Mouse (Mus musculus) hindbrain, embryonic 12.5 days (tissue): ENCODE results near the gene Krt13. TPM values are rescaled to one million over a fixed set of nuclear protein-coding genes. Genes with fewer than 3 reads are reported as not detected.

Experiments
- ATAC-seq: fragments of 200-750 bp; cut with Nextera tagmentation; 2 replicates; pipeline ENCODE4 v1.8.0; 2017; ENCODE audit warnings: moderate TSS enrichment; ENCODE audit not compliant: low FRiP score
- H3K27ac ChIP-seq: fragments of 300-500 bp; sonication (generic); 2 replicates; pipeline ENCODE4 v1.5.1; 2016; ENCODE audit warnings: mild to moderate bottlenecking
- H3K27me3 ChIP-seq: fragments of 300-500 bp; sonication (generic); 2 replicates; pipeline ENCODE4 v1.6.1; 2016; ENCODE audit warnings: mild to moderate bottlenecking
- H3K36me3 ChIP-seq: fragments of 300-500 bp; sonication (generic); 2 replicates; pipeline ENCODE4 v1.6.1; 2016; ENCODE audit warnings: mild to moderate bottlenecking
- H3K4me1 ChIP-seq: fragments of 300-500 bp; sonication (generic); 2 replicates; pipeline ENCODE4 v1.6.1; 2016
- H3K4me2 ChIP-seq: fragments of 300-500 bp; sonication (generic); replicated peaks from 2 replicates; pipeline ENCODE4 v1.6.1; 2016; ENCODE audit warnings: mild to moderate bottlenecking
- H3K4me3 ChIP-seq: fragments of 300-500 bp; sonication (generic); 2 replicates; pipeline ENCODE4 v1.5.1; 2016; ENCODE audit warnings: mild to moderate bottlenecking
- H3K9ac ChIP-seq: fragments of 300-500 bp; sonication (generic); 2 replicates; pipeline ENCODE4 v1.6.1; 2016; ENCODE audit warnings: mild to moderate bottlenecking, moderate library complexity
- H3K9me3 ChIP-seq: fragments of 300-500 bp; sonication (generic); replicated peaks from 2 replicates; pipeline ENCODE4 v1.6.1; 2016; ENCODE audit warnings: mild to moderate bottlenecking
- WGBS: fragments of 180-500 bp; shearing (Covaris S2); methylation state at CpG from one replicate; pipeline ENCODE4 v1.1.7; 2016; 5-methylcytosine and 5-hydroxymethylcytosine counted together
- polyA plus RNA-seq: library from polyadenylated mRNA; unstranded; fragments of >200 nt; fragmentation: Nextera tagmentation; extraction: Ambion mirVana; gene quantifications from 2 replicates; pipeline ENCODE4 v1.2.1, GENCODE M21; 2016

The Krt13 gene
- polyA plus RNA-seq, 1 experiment from 2014 or later: not detected

DNA sequence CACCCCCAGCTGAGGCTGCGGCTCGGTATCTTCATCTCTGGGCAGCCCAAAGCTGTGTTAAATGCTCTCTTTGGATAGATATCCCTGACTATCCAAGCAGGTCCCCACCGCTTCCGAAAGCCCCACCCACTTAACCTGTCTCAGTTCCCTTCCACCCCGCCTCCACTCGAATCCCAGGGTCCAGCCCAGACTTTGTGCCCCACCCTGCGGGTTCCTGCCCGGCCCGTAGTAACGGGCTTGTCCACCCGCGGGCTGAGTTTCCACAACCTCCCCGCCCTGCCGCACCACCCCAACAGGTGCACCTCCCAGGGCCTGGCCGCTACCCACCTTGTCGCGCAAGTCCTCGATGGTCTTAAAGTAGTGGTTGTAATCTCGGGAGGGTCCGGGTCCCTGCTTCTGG lies 23.7 kb upstream of the Krt13 start:
- under 1% methylated on average over 20 of the region's 20 CpGs for WGBS
- H3K27me3 ChIP-seq: peaks cover 42% of the 10 kb centered on the region
- no peak overlapping the region for H3K9ac ChIP-seq
- ATAC-seq: no peak
- no peaks in the 10 kb centered on the region for H3K36me3 ChIP-seq
- H3K4me1 ChIP-seq: peaks cover 14% of the 10 kb centered on the region
- peak overlapping the region; percentile 22 for H3K4me3 ChIP-seq
- H3K9me3 ChIP-seq: no peaks in the 10 kb centered on the region
- H3K27ac ChIP-seq: no peak overlapping the region
- peak overlapping the region; percentile 50 for H3K4me2 ChIP-seq

DNA sequence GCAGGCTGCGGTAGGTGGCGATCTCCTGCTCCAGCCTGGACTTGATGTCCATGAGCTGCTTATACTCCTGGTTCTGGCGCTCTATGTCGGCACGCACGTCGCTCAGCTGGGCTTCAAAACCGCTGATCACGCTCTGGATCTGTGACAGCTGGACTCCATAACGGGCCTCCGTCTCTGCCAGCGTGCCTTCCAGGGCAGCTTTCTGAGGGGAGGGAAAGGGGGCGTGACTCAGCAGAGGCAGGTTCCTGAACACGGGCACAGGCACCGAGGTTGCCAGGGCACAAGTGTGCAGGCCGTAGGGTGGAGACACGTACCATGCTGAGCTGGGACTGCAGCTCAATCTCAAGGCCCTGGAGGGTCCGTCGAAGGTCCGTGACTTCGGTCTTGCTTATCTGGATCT lies 19.6 kb upstream of the Krt13 start:
- no peak overlapping the region for H3K4me2 ChIP-seq
- no peaks in the 10 kb centered on the region for H3K9me3 ChIP-seq
- H3K27ac ChIP-seq: no peak overlapping the region
- peaks cover 33% of the 10 kb centered on the region for H3K27me3 ChIP-seq
- WGBS: 89% methylated on average over 21 of the region's 21 CpGs
- H3K4me1 ChIP-seq: peaks cover 34% of the 10 kb centered on the region
- H3K4me3 ChIP-seq: no peak overlapping the region
- H3K36me3 ChIP-seq: no peaks in the 10 kb centered on the region
- ATAC-seq: no peak
- no peak overlapping the region for H3K9ac ChIP-seq

DNA sequence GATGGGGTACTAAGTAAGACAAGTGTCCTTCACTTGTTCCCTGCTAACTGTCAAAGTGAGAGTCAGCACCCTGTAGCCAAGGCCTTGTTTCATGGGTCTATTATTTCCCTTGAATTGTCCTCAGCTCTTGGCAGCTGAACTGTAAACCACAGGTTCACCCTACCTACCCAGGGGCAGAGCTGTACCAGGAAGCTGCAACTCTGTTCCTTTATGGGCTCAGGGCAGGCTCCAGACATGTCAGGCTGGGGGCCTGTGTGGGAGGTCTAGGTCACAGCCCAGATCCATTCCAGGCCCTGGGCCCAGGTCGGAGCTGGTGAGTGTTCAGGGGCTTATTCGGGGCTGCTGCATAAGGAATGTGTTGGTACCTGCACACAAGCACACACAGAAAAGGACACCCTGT lies 18.0 kb upstream of the Krt13 start:
- 75% methylated on average over 2 of the region's 2 CpGs for WGBS

DNA sequence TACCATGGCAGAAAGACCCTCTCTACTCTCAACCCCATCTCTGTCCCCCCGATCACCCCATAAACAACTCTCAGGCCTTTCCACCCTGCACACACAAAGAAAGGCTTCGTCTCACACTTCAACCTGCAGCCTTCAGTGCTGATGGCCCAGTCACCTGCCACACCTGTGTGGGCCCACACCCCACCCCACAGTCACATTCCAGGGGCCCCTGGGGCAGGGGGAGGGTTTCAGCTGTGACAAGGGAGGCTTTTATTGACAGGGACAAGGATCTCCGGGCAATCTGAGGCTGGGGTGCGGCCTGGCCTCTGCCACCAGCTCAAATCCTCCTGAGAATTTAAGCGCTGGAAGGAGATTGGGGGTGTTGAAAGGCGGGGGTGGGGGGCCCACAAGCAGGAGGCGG lies 17.4 kb upstream of the Krt13 start:
- H3K27ac ChIP-seq: no peak overlapping the region
- H3K27me3 ChIP-seq: peaks cover 11% of the 10 kb centered on the region
- H3K36me3 ChIP-seq: no peaks in the 10 kb centered on the region
- H3K4me3 ChIP-seq: no peak overlapping the region
- H3K4me1 ChIP-seq: peaks cover 23% of the 10 kb centered on the region
- H3K4me2 ChIP-seq: no peak overlapping the region
- ATAC-seq: no peak
- no peak overlapping the region for H3K9ac ChIP-seq
- WGBS: 46% methylated on average over 7 of the region's 7 CpGs
- H3K9me3 ChIP-seq: no peaks in the 10 kb centered on the region

More for the DNA sequence above, 18.0 kb upstream of the Krt13 start:
- H3K9me3 ChIP-seq: no peaks in the 10 kb centered on the region
- ATAC-seq: no peak
- no peak overlapping the region for H3K4me2 ChIP-seq
- peaks cover 23% of the 10 kb centered on the region for H3K4me1 ChIP-seq
- H3K4me3 ChIP-seq: no peak overlapping the region
- H3K27ac ChIP-seq: no peak overlapping the region
- H3K36me3 ChIP-seq: no peaks in the 10 kb centered on the region
- no peak overlapping the region for H3K9ac ChIP-seq
- peaks cover 17% of the 10 kb centered on the region for H3K27me3 ChIP-seq

DNA sequence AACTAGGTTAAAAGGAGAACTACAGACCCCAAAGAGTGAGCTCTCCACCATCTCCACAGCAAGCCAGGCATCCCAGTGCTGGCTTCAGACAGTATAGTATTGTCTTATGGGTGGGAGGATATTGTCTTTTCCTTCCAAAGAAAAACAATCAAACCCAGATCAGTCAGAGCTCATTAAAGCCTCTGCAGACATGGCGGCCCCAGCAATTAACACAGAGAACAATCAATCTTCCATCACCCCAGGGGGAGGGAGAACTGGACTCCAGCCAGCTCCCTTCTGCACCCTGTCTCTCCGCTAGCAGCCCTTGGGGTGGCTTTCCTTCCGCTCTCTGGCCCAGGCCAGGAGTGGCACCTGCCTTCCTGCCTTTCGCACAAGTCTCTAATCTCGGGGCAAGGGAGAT lies 16.3 kb upstream of the Krt13 start:
- Histone ChIP-seq H3K4me3 (no peak overlapping the region), H3K9me3 (no peaks in the 10 kb centered on the region), H3K4me1 (peaks cover 23% of the 10 kb centered on the region), H3K36me3 (no peaks in the 10 kb centered on the region), H3K4me2 (no peak overlapping the region), H3K27me3 (peaks cover 10% of the 10 kb centered on the region), H3K9ac (no peak overlapping the region), H3K27ac (no peak overlapping the region)
- peak; percentile 58; the same call in 1 of the 2 replicates for ATAC-seq
- 35% methylated on average over 5 of the region's 5 CpGs for WGBS

DNA sequence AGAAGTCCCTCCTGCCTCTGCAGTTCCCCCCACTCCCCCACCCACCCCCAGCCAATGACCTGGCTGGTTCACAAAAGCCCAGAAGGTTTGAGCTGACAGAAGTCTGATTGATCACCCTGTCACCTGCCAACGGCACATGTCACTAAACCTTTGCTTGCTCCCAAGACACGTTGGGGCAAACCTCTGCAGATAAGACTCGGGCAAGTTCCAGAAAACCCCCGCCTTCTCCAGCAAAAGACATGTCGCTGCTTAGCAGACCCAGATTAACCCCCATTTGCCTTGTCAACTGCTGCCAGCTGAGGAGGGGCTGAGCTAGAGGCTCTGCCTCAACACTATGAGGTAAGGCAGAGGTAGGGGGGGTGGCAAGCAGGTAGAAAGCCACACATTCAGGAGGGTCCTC lies 15.2 kb upstream of the Krt13 start:
- H3K27me3 ChIP-seq: peaks cover 6% of the 10 kb centered on the region
- no peak overlapping the region for H3K9ac ChIP-seq
- ATAC-seq: no peak
- H3K4me1 ChIP-seq: peaks cover 23% of the 10 kb centered on the region
- no peak overlapping the region for H3K4me3 ChIP-seq
- H3K27ac ChIP-seq: no peak overlapping the region
- no peaks in the 10 kb centered on the region for H3K36me3 ChIP-seq
- no peaks in the 10 kb centered on the region for H3K9me3 ChIP-seq
- H3K4me2 ChIP-seq: no peak overlapping the region
- 46% methylated on average over 5 of the region's 5 CpGs for WGBS

DNA sequence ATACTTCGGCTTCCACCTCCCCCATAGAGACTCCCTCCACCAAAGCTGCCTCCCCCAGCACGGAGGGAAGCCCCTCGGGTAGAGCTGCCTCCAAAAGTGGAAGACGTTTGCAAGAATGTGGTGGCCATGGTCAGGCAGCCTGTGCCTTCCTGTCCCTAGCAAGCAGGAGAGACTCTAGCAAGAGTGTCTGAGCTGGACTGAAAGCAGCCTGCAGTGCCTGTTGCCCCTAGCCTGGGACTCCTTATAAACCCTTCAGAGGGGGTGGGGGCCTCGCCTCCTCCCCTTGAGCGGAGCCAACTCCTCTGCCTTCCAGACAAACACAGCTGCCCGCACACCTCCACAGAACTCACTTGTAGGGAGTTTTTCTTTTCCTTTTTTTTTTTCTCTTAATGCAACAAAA lies 14.4 kb upstream of the Krt13 start, which contains the start of gene Krt15:
TSS of gene Krt15 (minus strand) at position 198 of the 400 bp plus-strand sequence.
- H3K36me3 ChIP-seq: no peaks in the 10 kb centered on the region
- no peak within 1 kb of the TSS for H3K27ac ChIP-seq
- H3K9ac ChIP-seq: no peak within 1 kb of the TSS
- H3K4me1 ChIP-seq: peaks cover 23% of the 10 kb centered on the region
- H3K27me3 ChIP-seq: peaks cover 6% of the 10 kb centered on the region
- H3K9me3 ChIP-seq: no peaks in the 10 kb centered on the region
- no peak within 1 kb of the TSS for H3K4me3 ChIP-seq
- H3K4me2 ChIP-seq: no peak within 1 kb of the TSS
- no peak for ATAC-seq
- 72% methylated on average over 7 of the region's 7 CpGs for WGBS

DNA sequence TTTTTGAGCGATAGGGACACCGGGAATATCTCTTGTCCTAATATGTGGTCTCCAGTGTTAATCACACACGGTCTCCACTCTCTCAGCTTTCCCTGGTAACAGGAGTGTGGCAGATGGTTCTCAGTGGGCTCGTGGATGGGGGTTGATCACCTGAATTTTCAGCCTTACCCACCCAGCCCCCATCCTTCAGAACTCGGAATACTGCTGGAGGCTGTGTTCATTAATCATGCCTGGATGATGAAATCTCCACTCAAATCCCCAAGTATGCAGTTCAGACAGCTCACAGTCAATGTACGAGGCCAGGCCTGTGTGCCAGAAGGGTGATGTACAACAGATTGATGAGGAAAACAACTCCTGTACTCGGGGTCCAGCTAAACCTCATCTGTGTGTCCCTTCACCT lies 3.5 kb upstream of the Krt13 start:
- Histone ChIP-seq H3K4me2 (no peak overlapping the region), H3K27ac (no peak overlapping the region), H3K9ac (no peak overlapping the region), H3K27me3 (no peaks in the 10 kb centered on the region), H3K4me3 (no peak overlapping the region), H3K4me1 (no peaks in the 10 kb centered on the region), H3K36me3 (no peaks in the 10 kb centered on the region), H3K9me3 (no peaks in the 10 kb centered on the region)
- no peak for ATAC-seq
- 80% methylated on average over 7 of the region's 7 CpGs for WGBS

DNA sequence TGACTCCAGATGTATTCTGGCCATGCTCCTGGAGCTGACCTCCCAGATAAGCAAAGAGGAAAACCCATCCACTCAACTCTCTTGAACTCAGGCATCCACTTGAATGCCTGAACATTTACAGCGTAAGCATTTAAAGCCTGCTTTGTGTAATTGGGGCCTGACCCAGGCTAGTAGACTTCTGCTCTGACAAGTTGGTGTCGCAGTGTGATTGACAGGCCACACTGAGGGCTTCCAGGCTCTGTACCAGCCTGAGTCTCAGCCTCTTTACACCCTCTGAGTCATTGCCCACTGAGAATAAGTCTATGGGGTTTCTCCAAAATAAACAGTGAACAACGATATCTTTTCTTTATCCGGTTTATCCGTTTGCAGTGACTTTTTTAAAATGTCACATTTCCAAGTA lies 1.0 kb downstream of the Krt13 start:
- H3K9ac ChIP-seq: no peak overlapping the region
- H3K36me3 ChIP-seq: no peaks in the 10 kb centered on the region
- no peak overlapping the region for H3K4me3 ChIP-seq
- H3K4me2 ChIP-seq: no peak overlapping the region
- H3K27me3 ChIP-seq: no peaks in the 10 kb centered on the region
- 86% methylated on average over 5 of the region's 5 CpGs for WGBS
- H3K4me1 ChIP-seq: no peaks in the 10 kb centered on the region
- H3K9me3 ChIP-seq: no peaks in the 10 kb centered on the region
- H3K27ac ChIP-seq: no peak overlapping the region
- ATAC-seq: no peak

DNA sequence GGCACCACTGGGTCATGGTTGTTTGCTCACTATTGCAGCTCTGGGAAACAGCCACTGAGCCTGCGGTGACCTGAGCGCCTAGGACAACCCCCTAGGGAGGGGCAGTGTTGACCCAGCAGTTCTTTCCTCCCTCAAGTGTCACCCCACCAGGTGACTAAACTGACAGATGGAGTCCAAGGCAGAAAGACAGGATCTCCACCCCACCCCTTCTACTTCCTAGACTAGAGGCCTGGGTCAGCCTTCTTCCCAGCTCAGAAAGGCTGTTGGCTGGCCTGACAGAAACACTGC lies 7.7 kb downstream of the Krt13 start:
- H3K4me3 ChIP-seq: no peak overlapping the region
- no peaks in the 10 kb centered on the region for H3K9me3 ChIP-seq
- 57% methylated on average over 2 of the region's 2 CpGs for WGBS
- no peak overlapping the region for H3K4me2 ChIP-seq
- no peak overlapping the region for H3K27ac ChIP-seq
- H3K4me1 ChIP-seq: no peaks in the 10 kb centered on the region
- H3K9ac ChIP-seq: no peak overlapping the region
- H3K27me3 ChIP-seq: no peaks in the 10 kb centered on the region
- H3K36me3 ChIP-seq: no peaks in the 10 kb centered on the region
- ATAC-seq: no peak

DNA sequence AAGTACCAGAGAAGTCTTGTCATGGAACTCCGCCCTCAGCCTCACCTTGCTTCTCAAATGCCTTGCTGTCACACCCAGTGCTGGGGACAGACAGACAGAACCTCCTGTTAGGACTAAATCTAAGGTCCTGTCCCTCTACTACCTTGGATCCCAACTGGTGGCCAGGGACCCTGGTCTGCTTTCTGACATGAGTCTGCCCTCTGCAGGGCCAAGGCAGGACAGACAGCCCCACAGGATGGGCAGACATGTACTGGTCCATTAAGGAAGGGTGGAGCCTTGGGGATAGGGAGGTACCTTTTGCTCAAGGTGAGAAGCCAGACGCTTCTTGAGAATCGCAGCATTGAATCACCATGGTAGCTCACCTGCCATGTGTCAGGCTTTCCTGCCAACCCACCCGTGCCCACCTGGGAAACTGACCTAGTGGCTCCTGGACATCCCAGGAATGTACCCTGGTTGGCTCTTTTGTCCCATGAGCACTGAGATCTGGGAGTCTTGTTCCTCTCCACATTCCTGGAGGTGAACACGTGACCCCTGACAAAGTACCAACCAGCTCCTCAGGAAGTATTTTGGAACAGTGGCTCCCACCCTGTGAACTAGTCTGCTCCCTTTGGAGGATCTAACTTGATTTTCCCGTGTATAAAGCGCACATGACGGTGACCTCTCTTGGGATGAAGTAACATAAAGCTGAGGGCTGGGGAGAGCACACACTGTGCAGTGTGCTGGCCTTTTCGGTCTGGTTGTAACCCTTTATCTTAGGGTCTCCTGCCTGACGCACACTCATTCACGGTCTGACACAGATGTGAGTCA lies 8.2 kb downstream of the Krt13 start:
- Histone ChIP-seq H3K4me2 (no peak overlapping the region), H3K27ac (no peak overlapping the region), H3K4me1 (no peaks in the 10 kb centered on the region), H3K36me3 (no peaks in the 10 kb centered on the region), H3K9me3 (no peaks in the 10 kb centered on the region), H3K27me3 (no peaks in the 10 kb centered on the region), H3K4me3 (no peak overlapping the region), H3K9ac (no peak overlapping the region)
- no peak for ATAC-seq
- WGBS: 80% methylated on average over 11 of the region's 11 CpGs

DNA sequence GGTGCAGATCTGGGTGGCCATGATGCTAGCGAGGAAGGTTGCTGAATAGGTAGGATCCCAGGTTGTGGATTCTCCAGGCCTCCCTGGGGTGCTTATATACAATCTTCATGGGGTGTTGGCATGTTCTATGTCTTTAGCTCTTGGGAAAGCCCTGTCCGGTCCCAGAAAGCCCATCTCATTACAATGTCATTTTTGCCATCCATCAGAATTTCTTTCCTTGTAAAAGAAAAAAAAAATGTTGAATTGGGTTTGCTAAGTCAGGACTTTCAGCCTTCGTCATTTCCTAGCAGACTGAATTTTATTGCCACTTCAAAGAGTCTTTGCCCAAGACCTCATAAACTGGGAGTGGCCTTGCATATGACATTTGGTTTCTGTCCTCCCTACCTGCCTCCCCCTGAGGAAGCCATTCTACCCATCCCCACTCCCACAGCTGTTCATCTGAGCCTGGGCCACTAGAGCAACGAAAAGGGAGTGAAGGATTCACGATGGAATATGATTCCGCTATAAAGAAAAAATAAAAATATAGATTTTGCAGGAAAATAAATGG lies 15.7 kb downstream of the Krt13 start, which contains the start of gene Krt36:
TSS of gene Krt36 (minus strand) at position 51 of the 547 bp plus-strand sequence.
- no peak within 1 kb of the TSS for H3K9ac ChIP-seq
- no peaks in the 10 kb centered on the region for H3K27me3 ChIP-seq
- no peaks in the 10 kb centered on the region for H3K36me3 ChIP-seq
- 93% methylated on average over 6 of the region's 6 CpGs for WGBS
- H3K4me1 ChIP-seq: no peaks in the 10 kb centered on the region
- no peak within 1 kb of the TSS for H3K4me3 ChIP-seq
- H3K9me3 ChIP-seq: no peaks in the 10 kb centered on the region
- no peak for ATAC-seq
- no peak within 1 kb of the TSS for H3K27ac ChIP-seq
- no peak within 1 kb of the TSS for H3K4me2 ChIP-seq
